Comparison of ENCODE assay signal across 19 mouse cellular contexts in genomic region chr2:8022043-8022442, GRCm38 (mm10).
DNase-seq lines count a peak whose midpoint lies in the region; ATAC-seq lines count a peak whose summit lies in the region.
"Had no signal": no experiment of that assay in that cellular context is flagged by ENCODE, and none has a peak within 500 bp of the region (broad histone marks: within the 10 kb centered on the region; RNA-seq: fewer than 3 reads in every experiment).

No protein-coding gene starts in this region.

- no peak overlapping the region for H3K4me2 ChIP-seq in forebrain, embryonic 14.5 days (ENCODE audit: low read length)
- H3K4me2 ChIP-seq in forebrain, embryonic 11.5 days (ENCODE audit: low read depth, low read length, severe bottlenecking): no peak overlapping the region
- H3K4me2 ChIP-seq in limb, embryonic 12.5 days: peak overlapping the region; percentile 13; the same call in 1 of the 2 replicates
- no peak overlapping the region for H3K4me2 ChIP-seq in midbrain, embryonic 15.5 days
- H3K4me2 ChIP-seq: embryonic facial prominence, embryonic 12.5 days; heart, embryonic 11.5 days; hindbrain, embryonic 12.5 days; lung, embryonic 15.5 days had no signal

- no peaks in the 10 kb centered on the region for H3K27me3 ChIP-seq in forebrain, embryonic 14.5 days (replicated peaks; ENCODE audit: control insufficient read depth, insufficient read depth, low read length)
- H3K27me3 ChIP-seq in forebrain, embryonic 11.5 days (ENCODE audit: control insufficient read depth, insufficient read depth, low read length): no peaks in the 10 kb centered on the region
- H3K27me3 ChIP-seq in limb, embryonic 12.5 days: no peaks in the 10 kb centered on the region
- no peaks in the 10 kb centered on the region for H3K27me3 ChIP-seq in limb, embryonic 10.5 days (ENCODE audit: low read depth, poor library complexity, severe bottlenecking)
- no peaks in the 10 kb centered on the region for H3K27me3 ChIP-seq in midbrain, embryonic 15.5 days (replicated peaks)
- H3K27me3 ChIP-seq: CH12.LX; embryonic facial prominence, embryonic 12.5 days; hindbrain, embryonic 12.5 days; lung, embryonic 15.5 days had no signal

- peak; percentile 64 for DNase-seq in forebrain, embryonic 14.5 days (ENCODE audit: low spot score)
- no peak for DNase-seq in forebrain, embryonic 11.5 days (ENCODE audit: low spot score)
- DNase-seq in limb, embryonic 10.5 days (ENCODE audit: low spot score): no peak
- DNase-seq in forelimb bud, embryonic 11.5 days (ENCODE audit: low read depth, low spot score): peak; percentile 31
- peak; percentile 36 for DNase-seq in telencephalon, adult 2 months (ENCODE audit: low read depth, low spot score)
- no peak for DNase-seq in kidney, postnatal 25 days
- DNase-seq: adrenal gland, postnatal 25 days; cerebellum, adult 2 months; heart, postnatal 14 days; lung, postnatal 4 days; thymus, postnatal 14 days had no signal

- H3K9ac ChIP-seq in forebrain, embryonic 14.5 days (ENCODE audit: low read length): no peak overlapping the region
- no peak overlapping the region for H3K9ac ChIP-seq in forebrain, embryonic 11.5 days (ENCODE audit: low read length)
- H3K9ac ChIP-seq in limb, embryonic 12.5 days (replicated peaks): no peak overlapping the region
- no peak overlapping the region for H3K9ac ChIP-seq in midbrain, embryonic 15.5 days
- H3K9ac ChIP-seq: embryonic facial prominence, embryonic 12.5 days; hindbrain, embryonic 12.5 days; liver, embryonic 14.5 days; lung, embryonic 15.5 days had no signal

- 72% methylated on average over 5 of the region's 5 CpGs for WGBS in forebrain, embryonic 14.5 days
- 87% methylated on average over 5 of the region's 5 CpGs for WGBS in forebrain, embryonic 11.5 days
- WGBS in limb, embryonic 12.5 days: 29% methylated on average over 5 of the region's 5 CpGs
- 52% methylated on average over 5 of the region's 5 CpGs for WGBS in limb, embryonic 10.5 days
- WGBS in midbrain, embryonic 15.5 days: 81% methylated on average over 5 of the region's 5 CpGs

- 0 out of 2 replicates have a peak overlapping the region, but pooled peaks have one; percentile 17 for H3K27ac ChIP-seq in forebrain, embryonic 14.5 days (ENCODE audit: low read depth, low read length)
- no peak overlapping the region for H3K27ac ChIP-seq in forebrain, embryonic 11.5 days (ENCODE audit: low read depth, low read length)
- H3K27ac ChIP-seq in limb, embryonic 12.5 days: no peak overlapping the region
- no peak overlapping the region for H3K27ac ChIP-seq in limb, embryonic 10.5 days
- H3K27ac ChIP-seq in midbrain, embryonic 15.5 days: no peak overlapping the region
- H3K27ac ChIP-seq: embryonic facial prominence, embryonic 12.5 days; hindbrain, embryonic 12.5 days; liver, embryonic 14.5 days; lung, embryonic 15.5 days had no signal

- no peaks in the 10 kb centered on the region for H3K4me1 ChIP-seq in forebrain, embryonic 14.5 days (ENCODE audit: control insufficient read depth, insufficient read depth, low read length)
- H3K4me1 ChIP-seq in forebrain, embryonic 11.5 days (replicated peaks; ENCODE audit: control insufficient read depth, insufficient read depth, low read length): no peaks in the 10 kb centered on the region
- H3K4me1 ChIP-seq in limb, embryonic 12.5 days (replicated peaks): no peaks in the 10 kb centered on the region
- H3K4me1 ChIP-seq in limb, embryonic 10.5 days: peaks cover 15% of the 10 kb centered on the region; the same call in 1 of the 2 replicates
- no peaks in the 10 kb centered on the region for H3K4me1 ChIP-seq in midbrain, embryonic 15.5 days
- H3K4me1 ChIP-seq: embryonic facial prominence, embryonic 12.5 days; hindbrain, embryonic 12.5 days; lung, embryonic 15.5 days had no signal

- ATAC-seq in forebrain, embryonic 14.5 days: no peak; the same call in 1 of the 2 replicates
- ATAC-seq in forebrain, embryonic 11.5 days (replicated peaks; ENCODE audit: low FRiP score): no peak
- no peak for ATAC-seq in limb, embryonic 12.5 days (ENCODE audit: insufficient number of reproducible peaks, insufficient read depth, low FRiP score, low TSS enrichment, low read depth)
- ATAC-seq in midbrain, embryonic 15.5 days (replicated peaks): no peak

- H3K9me3 ChIP-seq in forebrain, embryonic 14.5 days (replicated peaks; ENCODE audit: control insufficient read depth, low read length): no peaks in the 10 kb centered on the region
- H3K9me3 ChIP-seq in forebrain, embryonic 11.5 days (ENCODE audit: control insufficient read depth, low read length): no peaks in the 10 kb centered on the region
- H3K9me3 ChIP-seq in limb, embryonic 12.5 days: no peaks in the 10 kb centered on the region
- no peaks in the 10 kb centered on the region for H3K9me3 ChIP-seq in limb, embryonic 10.5 days (replicated peaks)
- H3K9me3 ChIP-seq in midbrain, embryonic 15.5 days: no peaks in the 10 kb centered on the region
- H3K9me3 ChIP-seq: embryonic facial prominence, embryonic 12.5 days; hindbrain, embryonic 12.5 days; lung, embryonic 15.5 days had no signal

- no peaks in the 10 kb centered on the region for H3K36me3 ChIP-seq in forebrain, embryonic 14.5 days (ENCODE audit: control insufficient read depth, insufficient read depth, low read length)
- no peaks in the 10 kb centered on the region for H3K36me3 ChIP-seq in forebrain, embryonic 11.5 days (ENCODE audit: control insufficient read depth, insufficient read depth, low read length)
- H3K36me3 ChIP-seq in limb, embryonic 12.5 days: no peaks in the 10 kb centered on the region
- H3K36me3 ChIP-seq in limb, embryonic 10.5 days: no peaks in the 10 kb centered on the region
- no peaks in the 10 kb centered on the region for H3K36me3 ChIP-seq in midbrain, embryonic 15.5 days (replicated peaks)
- H3K36me3 ChIP-seq: embryonic facial prominence, embryonic 12.5 days; hindbrain, embryonic 12.5 days; lung, embryonic 15.5 days had no signal

- no peak overlapping the region for H3K4me3 ChIP-seq in forebrain, embryonic 14.5 days (ENCODE audit: low read depth, low read length)
- no peak overlapping the region for H3K4me3 ChIP-seq in forebrain, embryonic 11.5 days (ENCODE audit: low read depth, low read length)
- H3K4me3 ChIP-seq in limb, embryonic 12.5 days (replicated peaks): no peak overlapping the region
- H3K4me3 ChIP-seq in limb, embryonic 10.5 days: no peak overlapping the region
- H3K4me3 ChIP-seq in midbrain, embryonic 15.5 days: no peak overlapping the region
- H3K4me3 ChIP-seq: embryonic facial prominence, embryonic 12.5 days; hindbrain, embryonic 12.5 days; lung, embryonic 15.5 days had no signal

Comparison
In these comparisons a context has a peak if more than half of its experiments do, and no peak if none do; other contexts are left out.
1. DNase-seq: peak in forebrain, embryonic 14.5 days (single experiment), forelimb bud, embryonic 11.5 days (single experiment) and telencephalon, adult 2 months (single experiment); none in forebrain, embryonic 11.5 days (single experiment), limb, embryonic 10.5 days (single experiment) and kidney, postnatal 25 days (0 of 2).